In the genomic region with DNA sequence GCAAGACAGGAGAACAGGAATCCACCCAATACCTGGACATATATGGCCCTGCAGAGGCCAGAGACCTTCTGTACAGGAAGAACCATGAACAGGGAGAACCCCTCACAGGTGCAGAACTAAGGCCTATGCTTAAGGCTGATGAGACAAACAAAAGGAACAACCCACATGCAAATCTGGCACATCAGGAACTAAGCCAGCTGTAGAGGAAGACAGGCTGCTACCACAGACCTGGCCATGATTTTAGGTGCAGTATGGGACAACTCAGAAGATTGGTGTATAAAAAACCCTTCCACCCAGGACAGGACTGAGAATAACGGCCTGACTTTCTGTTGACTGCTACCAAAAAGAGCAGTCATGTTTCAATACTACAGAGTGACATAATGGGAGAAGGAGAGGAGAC, we compare ENCODE assay signal across 5 mouse cellular contexts. TPM values are rescaled to one million over a fixed set of nuclear protein-coding genes. Genes with fewer than 3 reads are reported as not detected.
DNase-seq lines count a peak whose midpoint lies in the region; TF ChIP-seq lines count a peak whose summit lies in the region.
"Not testable (repeated sequence)": the region's sequence is repeated elsewhere in the genome, so short reads cannot be mapped to it uniquely, and the experiment has no call there.

No protein-coding gene starts in this region.

- TF ChIP-seq POLR2A in CH12.LX (IDR thresholded peaks at IDR 0.05; ENCODE audit: low read depth, low read length); spleen, adult 2 months (IDR thresholded peaks at IDR 0.05; ENCODE audit: low read depth, low read length): not testable (repeated sequence)

- intact Hi-C loops in left cerebral cortex, adult 2 months (cut with DNase I), result loop anchor here (2.0 kb wide), 1 partner anchor 73 kb away; a partner anchor contains a TSS

- not testable (repeated sequence) for TF ChIP-seq CTCF in CH12.LX (conservative IDR thresholded peaks at IDR 0.05 in 1 of 2, IDR thresholded peaks at IDR 0.05 in 1 of 2; ENCODE audit: low read depth in 2 of 2, low read length in 2 of 2); left cerebral cortex, adult 2 months (IDR thresholded peaks at IDR 0.05); spleen, adult 2 months (IDR thresholded peaks at IDR 0.05; ENCODE audit: extremely low read depth, insufficient read depth, insufficient read length, insufficient replicate concordance)

- H3K36me3 ChIP-seq in CH12.LX (replicated peaks in 1 of 2; ENCODE audit: control insufficient read depth in 1 of 2, insufficient read depth in 1 of 2, low read length in 1 of 2), result peaks cover 45 to 51% of the 10 kb centered on the region in 2 experiments
- peaks cover 13% of the 10 kb centered on the region for H3K36me3 ChIP-seq in spleen, adult 2 months (ENCODE audit: control insufficient read depth, insufficient read depth, low read length)
- not testable (repeated sequence) for H3K36me3 ChIP-seq in splenic B cell, adult 2 months (ENCODE audit: control insufficient read depth, insufficient read depth, low read length, poor library complexity, severe bottlenecking)

- TF ChIP-seq RAD21 in CH12.LX (IDR thresholded peaks at IDR 0.05; ENCODE audit: low read depth, low read length), result not testable (repeated sequence)

- 72% methylated on average over 1 of the region's 1 CpGs for WGBS in spleen, adult 2 months

- dilution Hi-C loops in CH12.LX (cut with MboI; ENCODE audit: extremely low pct_ligation_motif_present, extremely low pct_unique_long_range_greater_than_20kb, low sequenced_read_pairs), result not testable (repeated sequence)

- not testable (repeated sequence) for TF ChIP-seq EP300 in CH12.LX (IDR thresholded peaks at IDR 0.05; ENCODE audit: low read length)

- not testable (repeated sequence) for H3K4me2 ChIP-seq in CH12.LX (ENCODE audit: insufficient read depth, low read depth, poor library complexity, severe bottlenecking)

- H3K9ac ChIP-seq in CH12.LX (ENCODE audit: insufficient read depth, low read depth), result not testable (repeated sequence)

- in situ Hi-C loops in CH12.LX (cut with MboI; ENCODE audit: low pct_ligation_motif_present, low pct_unique_long_range_greater_than_20kb, low sequenced_read_pairs), result not testable (repeated sequence)

- DNase-seq in A20 (ENCODE audit: low read depth, low spot score) (peak; percentile 79), CH12.LX (ENCODE audit: extremely low read depth) (peak; percentile 73)
- not testable (repeated sequence) for DNase-seq in left cerebral cortex, adult 2 months (ENCODE audit: extremely low spot score in 1 of 2, low spot score in 2 of 2)
- DNase-seq in spleen, adult 2 months (ENCODE audit: low read depth in 1 of 2, low spot score in 2 of 2), result peak in 1 of 2 experiments; percentile 16
- DNase-seq in splenic B cell, adult 2 months (ENCODE audit: low read depth, low spot score), result peak; percentile 59

- H3K4me1 ChIP-seq in CH12.LX (ENCODE audit: control insufficient read depth in 1 of 2, insufficient read depth in 2 of 2), result peaks cover 10 to 58% of the 10 kb centered on the region in 2 experiments; a peak in 3 of 4 replicates
- H3K4me1 ChIP-seq in spleen, adult 2 months (ENCODE audit: control insufficient read depth, insufficient read depth, insufficient read length), result not testable (repeated sequence)

- not testable (repeated sequence) for H3K9me3 ChIP-seq in CH12.LX (replicated peaks; ENCODE audit: low read length)

- H3K79me2 ChIP-seq in CH12.LX (replicated peaks; ENCODE audit: control insufficient read depth, extremely low read depth, insufficient read depth, poor library complexity, severe bottlenecking), result not testable (repeated sequence)

- peak overlapping the region; percentile 63 for H3K27ac ChIP-seq in CH12.LX (ENCODE audit: insufficient read depth, low read depth)
- H3K27ac ChIP-seq in left cerebral cortex, adult 2 months, result peak overlapping the region; percentile 66; the same call in 1 of the 2 replicates
- peak overlapping the region; percentile 66; the same call in 1 of the 2 replicates for H3K27ac ChIP-seq in spleen, adult 2 months (ENCODE audit: insufficient read depth, low read length)

- H3K27me3 ChIP-seq in CH12.LX (replicated peaks); spleen, adult 2 months (ENCODE audit: control insufficient read depth, insufficient read depth, low read length); splenic B cell, adult 2 months (ENCODE audit: control insufficient read depth, insufficient read depth, low read length, poor library complexity, severe bottlenecking): not testable (repeated sequence)

- not testable (repeated sequence) for H3K4me3 ChIP-seq in CH12.LX (replicated peaks in 1 of 3; ENCODE audit: low read depth in 2 of 3, low read length in 2 of 3, poor library complexity in 1 of 3); left cerebral cortex, adult 2 months; spleen, adult 2 months (ENCODE audit: extremely low read depth, insufficient read depth, insufficient read length)

RNA-seq across cellular contexts. Expression of a gene that starts 6.8 kb away (rescaled TPM):
- 34.1 and 34.2 TPM in 2 replicates for total RNA-seq in CH12.LX (2012; rRNA removed)
- total RNA-seq in CH12.LX (2014; rRNA removed), result 14.5 and 15.8 TPM in 2 replicates
- 41.4 and 44.0 TPM in 2 replicates for polyA plus RNA-seq in CH12.LX (2012; ENCODE audit: insufficient read length, low read depth)
- total RNA-seq in left cerebral cortex, adult 2 months (2021), result 100 to 1,000 TPM; 390 to 407 TPM
- polyA plus RNA-seq in spleen, adult 2 months (2012; rRNA removed), result 127 and 135 TPM in 2 replicates

RNA-seq across cellular contexts. Expression of a gene that starts 16.9 kb away (rescaled TPM):
- total RNA-seq in CH12.LX (2012; rRNA removed), result 33.5 and 48.9 TPM in 2 replicates
- 67.6 and 70.9 TPM in 2 replicates for total RNA-seq in CH12.LX (2014; rRNA removed)
- 60.2 and 62.9 TPM in 2 replicates for polyA plus RNA-seq in CH12.LX (2012; ENCODE audit: insufficient read length, low read depth)
- 1 to 10 TPM; 5.3 to 6.9 TPM for total RNA-seq in left cerebral cortex, adult 2 months (2021)
- polyA plus RNA-seq in spleen, adult 2 months (2012; rRNA removed), result 8.6 and 10.5 TPM in 2 replicates

RNA-seq across cellular contexts. Expression of a gene that starts 47.3 kb away (rescaled TPM):
- total RNA-seq in CH12.LX (2012; rRNA removed), result 16.7 and 22.0 TPM in 2 replicates
- total RNA-seq in CH12.LX (2014; rRNA removed), result 11.4 and 11.9 TPM in 2 replicates
- polyA plus RNA-seq in CH12.LX (2012; ENCODE audit: insufficient read length, low read depth), result 13.8 and 14.4 TPM in 2 replicates
- total RNA-seq in left cerebral cortex, adult 2 months (2021), result 10 to 100 TPM; 46.5 to 51.2 TPM
- 45.3 and 54.4 TPM in 2 replicates for polyA plus RNA-seq in spleen, adult 2 months (2012; rRNA removed)

RNA-seq across cellular contexts. Expression of a gene that starts 48.7 kb away (rescaled TPM):
- total RNA-seq in CH12.LX (2012; rRNA removed) (57.2 and 61.7 TPM in 2 replicates), CH12.LX (2014; rRNA removed) (50.9 and 56.5 TPM in 2 replicates)
- 73.5 and 80.5 TPM in 2 replicates for polyA plus RNA-seq in CH12.LX (2012; ENCODE audit: insufficient read length, low read depth)
- total RNA-seq in left cerebral cortex, adult 2 months (2021), result 10 to 100 TPM; 67.6 to 72.1 TPM
- 68.9 and 106 TPM in 2 replicates for polyA plus RNA-seq in spleen, adult 2 months (2012; rRNA removed)

RNA-seq across cellular contexts. Expression of a gene that starts 48.7 kb away (rescaled TPM):
- total RNA-seq in CH12.LX (2012; rRNA removed) (19.7 and 33.1 TPM in 2 replicates), CH12.LX (2014; rRNA removed) (12.7 and 13.5 TPM in 2 replicates)
- 16.9 and 19.1 TPM in 2 replicates for polyA plus RNA-seq in CH12.LX (2012; ENCODE audit: insufficient read length, low read depth)
- total RNA-seq in left cerebral cortex, adult 2 months (2021), result 10 to 100 TPM; 54.8 to 55.2 TPM
- polyA plus RNA-seq in spleen, adult 2 months (2012; rRNA removed), result 35.2 and 45.9 TPM in 2 replicates

Comparison
In these comparisons a context has a peak if more than half of its experiments do, and no peak if none do; other contexts are left out.
1. RNA of a gene that starts 6.8 kb away (total RNA-seq): 390 to 407 TPM in left cerebral cortex, adult 2 months; 14.5 to 34.2 TPM in CH12.LX; every median in the first group is over 10 times any median in the second.
2. RNA of a gene that starts 16.9 kb away (total RNA-seq): 33.5 to 70.9 TPM in CH12.LX; 5.3 to 6.9 TPM in left cerebral cortex, adult 2 months; every median in the first group is over 4 times any median in the second.
3. Peak in every context shown above with its lines, with median percentiles within 50 percentile points of each other: H3K27ac ChIP-seq.